Mouse (Mus musculus): ENCODE data around the gene Saxo1. TPM values are rescaled to one million over a fixed set of nuclear protein-coding genes. Genes with fewer than 3 reads are reported as not detected.

Gene Saxo1
- polyA plus RNA-seq, 1 experiment from 2014 or later, result not detected

DNA sequence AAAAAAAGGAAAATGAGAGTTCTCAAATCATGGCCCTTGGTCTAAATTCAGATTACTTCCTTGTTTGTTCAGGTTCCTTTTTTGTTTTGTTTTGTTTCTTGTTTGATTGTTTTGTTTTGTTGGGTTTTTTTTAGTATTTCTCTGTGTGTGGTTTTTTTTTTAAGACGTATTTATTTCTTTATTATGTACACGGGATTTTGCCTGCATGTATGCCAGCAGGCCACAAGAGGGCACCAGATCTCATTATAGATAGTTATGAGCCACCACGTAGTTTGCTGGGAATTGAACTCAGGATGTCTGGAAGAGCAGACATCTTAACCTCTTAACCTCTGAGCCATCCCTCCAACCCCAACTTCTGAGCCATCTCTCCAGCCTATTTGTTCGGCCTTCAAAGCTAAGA, 20.2 kb downstream of the Saxo1 start:
- H3K36me3 ChIP-seq (ENCODE audit: control insufficient read depth, insufficient read depth), result no peaks in the 10 kb centered on the region
- no peak overlapping the region for H3K4me3 ChIP-seq (ENCODE audit: low read depth, low read length)
- H3K4me1 ChIP-seq (ENCODE audit: control insufficient read depth, low read depth, low read length), result no peaks in the 10 kb centered on the region
- no peak overlapping the region for H3K27ac ChIP-seq (ENCODE audit: low read length)
- H3K27me3 ChIP-seq (ENCODE audit: control insufficient read depth, insufficient read depth, low read depth, low read length), result no peaks in the 10 kb centered on the region
- no peak overlapping the region for H3K4me2 ChIP-seq (ENCODE audit: low read depth, low read length)
- 24% methylated on average over 4 of the region's 4 CpGs for WGBS (ENCODE audit: insufficient replicate concordance)
- no peak overlapping the region for H3K9ac ChIP-seq (ENCODE audit: low read depth, low read length)
- H3K9me3 ChIP-seq (replicated peaks; ENCODE audit: control insufficient read depth, low read length), result no peaks in the 10 kb centered on the region
- no peak for ATAC-seq (ENCODE audit: low read depth)

DNA sequence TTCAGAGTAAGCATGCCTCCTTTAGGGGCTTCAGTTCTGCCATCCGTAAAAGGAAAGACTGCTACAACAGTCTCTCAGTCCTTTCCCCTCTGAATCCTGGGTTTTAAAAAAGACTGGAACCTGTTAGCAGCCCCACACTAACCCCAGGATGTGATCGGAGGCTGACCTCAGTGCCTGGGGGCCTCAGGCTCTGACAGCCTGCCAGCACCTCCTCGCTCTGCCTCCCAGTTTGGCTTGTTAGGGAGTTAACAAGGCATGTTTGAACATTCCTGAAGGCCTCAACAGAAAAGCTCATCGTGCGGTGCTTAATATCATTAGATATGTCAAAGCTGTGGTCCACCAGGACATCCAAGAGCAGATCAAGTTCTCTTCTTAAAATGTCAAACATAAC, 24.0 kb downstream of the Saxo1 start:
- no peak overlapping the region for H3K9ac ChIP-seq (ENCODE audit: low read depth, low read length)
- ATAC-seq (ENCODE audit: low read depth), result no peak
- 66% methylated on average over 5 of the region's 5 CpGs for WGBS (ENCODE audit: insufficient replicate concordance)
- no peaks in the 10 kb centered on the region for H3K4me1 ChIP-seq (ENCODE audit: control insufficient read depth, low read depth, low read length)
- no peaks in the 10 kb centered on the region for H3K9me3 ChIP-seq (replicated peaks; ENCODE audit: control insufficient read depth, low read length)
- H3K4me2 ChIP-seq (ENCODE audit: low read depth, low read length), result no peak overlapping the region
- no peak overlapping the region for H3K27ac ChIP-seq (ENCODE audit: low read length)
- no peak overlapping the region for H3K4me3 ChIP-seq (ENCODE audit: low read depth, low read length)
- no peaks in the 10 kb centered on the region for H3K36me3 ChIP-seq (ENCODE audit: control insufficient read depth, insufficient read depth)
- H3K27me3 ChIP-seq (ENCODE audit: control insufficient read depth, insufficient read depth, low read depth, low read length), result no peaks in the 10 kb centered on the region

DNA sequence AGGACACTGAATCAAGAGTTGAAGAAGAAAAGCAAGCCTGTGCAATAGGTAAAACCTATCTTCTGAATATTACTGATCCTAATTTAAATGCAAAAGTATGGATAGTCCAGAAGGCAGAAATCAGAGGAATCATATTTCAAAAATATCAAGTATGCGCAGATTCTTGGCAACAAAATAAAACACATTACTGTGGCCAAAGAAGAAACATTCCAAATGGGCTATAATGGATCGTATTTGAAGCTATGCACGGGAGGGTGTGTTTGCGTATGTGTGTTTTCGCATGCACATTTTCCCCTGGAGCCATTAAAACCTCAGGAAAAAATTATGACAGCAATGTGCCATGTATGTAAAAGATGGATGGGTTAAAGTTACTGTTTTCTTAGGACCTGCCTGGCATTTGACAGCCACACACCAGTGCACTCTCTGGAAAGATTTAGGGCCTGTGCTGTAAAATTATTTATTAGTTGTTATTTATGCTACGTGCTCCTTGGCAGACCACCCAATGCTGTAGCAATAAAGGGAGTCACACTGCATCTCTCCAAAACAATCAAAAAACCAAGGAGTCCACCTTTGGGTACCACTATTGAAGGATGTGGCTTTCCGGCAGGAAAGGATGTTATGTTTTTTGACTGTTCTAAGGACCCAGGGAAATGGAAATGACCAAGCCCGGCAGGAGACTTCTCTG, 24.6 kb downstream of the Saxo1 start:
- no peaks in the 10 kb centered on the region for H3K27me3 ChIP-seq (ENCODE audit: control insufficient read depth, insufficient read depth, low read depth, low read length)
- ATAC-seq (ENCODE audit: low read depth), result no peak
- no peaks in the 10 kb centered on the region for H3K9me3 ChIP-seq (replicated peaks; ENCODE audit: control insufficient read depth, low read length)
- H3K4me3 ChIP-seq (ENCODE audit: low read depth, low read length), result no peak overlapping the region
- no peak overlapping the region for H3K4me2 ChIP-seq (ENCODE audit: low read depth, low read length)
- H3K27ac ChIP-seq (ENCODE audit: low read length), result no peak overlapping the region
- 70% methylated on average over 8 of the region's 8 CpGs for WGBS (ENCODE audit: insufficient replicate concordance)
- no peaks in the 10 kb centered on the region for H3K36me3 ChIP-seq (ENCODE audit: control insufficient read depth, insufficient read depth)
- H3K4me1 ChIP-seq (ENCODE audit: control insufficient read depth, low read depth, low read length), result no peaks in the 10 kb centered on the region
- no peak overlapping the region for H3K9ac ChIP-seq (ENCODE audit: low read depth, low read length)

DNA sequence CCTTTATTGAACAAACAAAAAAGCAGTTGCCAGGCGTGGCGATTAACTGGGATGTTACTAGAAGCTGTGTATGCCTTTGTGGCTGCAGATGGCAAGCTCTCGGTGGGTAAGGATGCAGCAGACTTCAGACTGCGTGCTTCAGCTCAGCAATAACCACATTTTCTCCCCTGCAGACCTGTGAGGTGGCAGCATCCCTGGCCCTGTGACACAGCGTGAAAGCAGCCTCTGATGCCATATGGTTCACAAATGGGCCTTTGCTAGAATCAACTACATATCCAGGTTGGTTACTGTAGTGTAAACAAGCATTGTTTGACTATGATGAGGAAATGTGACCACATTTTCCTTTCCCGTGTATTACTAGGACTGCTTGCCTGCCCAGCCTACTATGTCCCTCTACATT, 29.0 kb downstream of the Saxo1 start:
- Histone ChIP-seq H3K9me3 (replicated peaks; ENCODE audit: control insufficient read depth, low read length) (no peaks in the 10 kb centered on the region), H3K4me2 (ENCODE audit: low read depth, low read length) (no peak overlapping the region), H3K4me1 (ENCODE audit: control insufficient read depth, low read depth, low read length) (no peaks in the 10 kb centered on the region), H3K27me3 (ENCODE audit: control insufficient read depth, insufficient read depth, low read depth, low read length) (no peaks in the 10 kb centered on the region), H3K9ac (ENCODE audit: low read depth, low read length) (no peak overlapping the region), H3K4me3 (ENCODE audit: low read depth, low read length) (no peak overlapping the region), H3K27ac (ENCODE audit: low read length) (no peak overlapping the region), H3K36me3 (ENCODE audit: control insufficient read depth, insufficient read depth) (no peaks in the 10 kb centered on the region)
- WGBS (ENCODE audit: insufficient replicate concordance), result 55% methylated on average over 6 of the region's 6 CpGs
- ATAC-seq (ENCODE audit: low read depth), result no peak

DNA sequence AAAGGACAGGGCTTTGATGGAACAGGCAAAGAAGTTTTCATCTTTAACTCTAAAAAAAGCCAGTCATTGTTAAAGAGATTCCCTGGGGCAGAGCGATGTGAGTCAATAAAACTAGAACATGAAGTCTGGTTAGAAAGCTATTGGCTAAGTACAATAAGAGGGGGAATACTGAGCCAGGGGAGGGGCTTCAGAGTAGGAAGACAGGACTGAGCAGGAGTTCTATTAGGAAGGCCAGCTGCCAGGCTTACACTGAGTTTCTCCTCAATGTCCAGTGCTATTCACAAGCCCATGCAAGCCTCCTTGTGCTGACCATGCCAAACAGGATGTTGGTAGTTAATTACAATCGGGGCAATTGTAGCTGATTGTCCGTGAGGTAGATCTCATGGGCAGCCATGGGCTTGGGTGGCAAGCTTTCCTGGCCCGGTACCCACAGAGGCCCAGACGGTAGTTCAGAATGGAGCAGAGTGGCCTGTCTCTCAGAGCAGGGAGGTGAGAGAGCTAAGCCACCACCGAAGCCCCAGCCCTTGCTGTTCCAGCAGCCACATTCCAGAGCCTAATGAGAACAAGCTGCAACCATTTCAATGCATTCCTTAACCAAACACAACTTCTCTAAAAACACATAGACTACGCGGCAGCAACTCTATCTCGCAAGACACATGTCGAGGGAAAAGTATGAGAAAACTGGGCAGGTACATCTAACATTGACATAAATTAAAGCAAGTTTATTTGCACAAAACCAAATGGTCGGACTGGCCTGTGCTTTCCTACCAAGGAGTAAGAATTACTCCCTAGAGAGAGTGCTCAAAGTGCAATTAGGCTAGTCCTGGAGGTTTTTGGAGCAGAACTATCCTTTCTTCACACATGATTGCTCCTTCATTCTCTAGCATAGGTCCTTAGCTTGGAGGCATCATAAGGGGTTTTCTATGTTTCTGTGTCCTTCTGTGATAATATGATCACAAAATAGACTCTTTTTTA, 30.7 kb downstream of the Saxo1 start:
- Histone ChIP-seq H3K9ac (ENCODE audit: low read depth, low read length) (no peak overlapping the region), H3K27ac (ENCODE audit: low read length) (no peak overlapping the region), H3K9me3 (replicated peaks; ENCODE audit: control insufficient read depth, low read length) (no peaks in the 10 kb centered on the region), H3K4me3 (ENCODE audit: low read depth, low read length) (no peak overlapping the region), H3K36me3 (ENCODE audit: control insufficient read depth, insufficient read depth) (no peaks in the 10 kb centered on the region), H3K27me3 (ENCODE audit: control insufficient read depth, insufficient read depth, low read depth, low read length) (no peaks in the 10 kb centered on the region), H3K4me2 (ENCODE audit: low read depth, low read length) (no peak overlapping the region), H3K4me1 (ENCODE audit: control insufficient read depth, low read depth, low read length) (no peaks in the 10 kb centered on the region)
- 65% methylated on average over 11 of the region's 11 CpGs for WGBS (ENCODE audit: insufficient replicate concordance)
- no peak for ATAC-seq (ENCODE audit: low read depth)

DNA sequence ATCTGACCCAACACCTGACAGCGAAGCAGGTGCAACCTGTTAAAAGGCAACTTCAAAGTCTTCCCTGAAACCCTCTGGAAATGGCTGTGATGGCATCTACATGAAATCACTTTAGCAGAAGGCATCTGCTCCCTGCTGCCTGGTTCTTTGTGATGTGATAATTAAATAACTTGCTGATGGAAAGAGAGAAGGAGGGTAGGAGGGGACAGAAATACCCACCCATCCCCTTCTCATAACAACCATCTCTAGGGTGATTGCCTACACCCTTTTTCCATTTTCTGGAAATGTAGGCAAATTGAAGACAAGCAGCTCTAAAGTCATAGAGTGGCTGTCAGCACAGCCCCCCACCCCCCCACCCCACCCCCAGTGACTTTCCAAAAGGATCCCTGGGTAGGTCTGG, 33.6 kb downstream of the Saxo1 start:
- Histone ChIP-seq H3K27me3 (ENCODE audit: control insufficient read depth, insufficient read depth, low read depth, low read length) (no peaks in the 10 kb centered on the region), H3K4me3 (ENCODE audit: low read depth, low read length) (no peak overlapping the region), H3K4me1 (ENCODE audit: control insufficient read depth, low read depth, low read length) (no peaks in the 10 kb centered on the region), H3K9me3 (replicated peaks; ENCODE audit: control insufficient read depth, low read length) (no peaks in the 10 kb centered on the region), H3K4me2 (ENCODE audit: low read depth, low read length) (no peak overlapping the region), H3K36me3 (ENCODE audit: control insufficient read depth, insufficient read depth) (no peaks in the 10 kb centered on the region), H3K9ac (ENCODE audit: low read depth, low read length) (no peak overlapping the region), H3K27ac (ENCODE audit: low read length) (no peak overlapping the region)
- ATAC-seq (ENCODE audit: low read depth), result no peak
- WGBS (ENCODE audit: insufficient replicate concordance), result 78% methylated on average over 1 of the region's 1 CpGs

DNA sequence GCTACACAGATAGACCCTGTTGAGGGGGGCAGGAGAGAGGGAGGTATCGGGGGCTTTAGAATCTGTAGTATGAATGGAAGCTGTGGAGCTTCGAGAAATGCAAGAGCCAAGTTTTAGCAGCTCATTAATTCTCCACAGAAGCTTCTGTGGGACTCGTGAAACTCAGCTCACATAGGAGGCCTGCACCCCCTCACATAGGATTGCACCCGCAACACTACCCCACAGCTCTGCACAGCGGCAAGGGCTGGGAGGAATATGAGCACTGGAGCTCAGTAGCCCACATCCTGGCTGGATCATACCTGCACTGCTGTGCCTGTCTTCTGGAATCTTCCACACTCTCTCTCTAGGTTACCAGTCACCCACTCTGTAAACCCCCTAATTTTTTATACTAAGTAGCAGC, 34.4 kb downstream of the Saxo1 start:
- H3K36me3 ChIP-seq (ENCODE audit: control insufficient read depth, insufficient read depth), result no peaks in the 10 kb centered on the region
- no peak for ATAC-seq (ENCODE audit: low read depth)
- WGBS (ENCODE audit: insufficient replicate concordance), result 62% methylated on average over 5 of the region's 5 CpGs

DNA sequence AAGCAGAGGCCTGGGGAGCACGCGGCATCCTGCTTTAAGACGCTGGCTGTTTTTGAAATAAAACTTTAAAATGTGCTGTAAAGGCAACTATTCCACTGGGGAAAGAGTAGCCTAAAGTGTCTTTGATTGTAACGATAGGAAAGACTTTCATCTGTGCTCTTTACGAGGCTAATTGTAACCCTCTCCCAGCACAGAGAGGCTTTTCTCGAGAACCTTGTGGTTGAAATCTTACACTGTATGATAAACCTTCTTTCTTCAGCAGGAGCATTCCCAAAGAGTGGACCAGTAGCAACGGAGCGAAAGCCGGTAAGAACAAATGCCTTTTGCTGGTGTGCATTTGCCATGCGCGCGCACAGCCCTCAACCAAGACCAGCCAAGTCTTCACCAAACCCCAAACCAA, 37.4 kb downstream of the Saxo1 start:
- ATAC-seq (ENCODE audit: low read depth), result no peak
- no peak overlapping the region for H3K9ac ChIP-seq (ENCODE audit: low read depth, low read length)
- H3K27ac ChIP-seq (ENCODE audit: low read length), result no peak overlapping the region
- WGBS (ENCODE audit: insufficient replicate concordance), result 71% methylated on average over 12 of the region's 12 CpGs
- no peak overlapping the region for H3K4me2 ChIP-seq (ENCODE audit: low read depth, low read length)
- no peaks in the 10 kb centered on the region for H3K27me3 ChIP-seq (ENCODE audit: control insufficient read depth, insufficient read depth, low read depth, low read length)
- no peaks in the 10 kb centered on the region for H3K36me3 ChIP-seq (ENCODE audit: control insufficient read depth, insufficient read depth)
- no peaks in the 10 kb centered on the region for H3K4me1 ChIP-seq (ENCODE audit: control insufficient read depth, low read depth, low read length)
- no peaks in the 10 kb centered on the region for H3K9me3 ChIP-seq (replicated peaks; ENCODE audit: control insufficient read depth, low read length)
- H3K4me3 ChIP-seq (ENCODE audit: low read depth, low read length), result no peak overlapping the region

More for the DNA sequence above, 34.4 kb downstream of the Saxo1 start:
- Histone ChIP-seq H3K27me3 (ENCODE audit: control insufficient read depth, insufficient read depth, low read depth, low read length) (no peaks in the 10 kb centered on the region), H3K4me2 (ENCODE audit: low read depth, low read length) (no peak overlapping the region), H3K9me3 (replicated peaks; ENCODE audit: control insufficient read depth, low read length) (no peaks in the 10 kb centered on the region), H3K4me3 (ENCODE audit: low read depth, low read length) (no peak overlapping the region), H3K4me1 (ENCODE audit: control insufficient read depth, low read depth, low read length) (no peaks in the 10 kb centered on the region), H3K27ac (ENCODE audit: low read length) (no peak overlapping the region), H3K9ac (ENCODE audit: low read depth, low read length) (no peak overlapping the region)

DNA sequence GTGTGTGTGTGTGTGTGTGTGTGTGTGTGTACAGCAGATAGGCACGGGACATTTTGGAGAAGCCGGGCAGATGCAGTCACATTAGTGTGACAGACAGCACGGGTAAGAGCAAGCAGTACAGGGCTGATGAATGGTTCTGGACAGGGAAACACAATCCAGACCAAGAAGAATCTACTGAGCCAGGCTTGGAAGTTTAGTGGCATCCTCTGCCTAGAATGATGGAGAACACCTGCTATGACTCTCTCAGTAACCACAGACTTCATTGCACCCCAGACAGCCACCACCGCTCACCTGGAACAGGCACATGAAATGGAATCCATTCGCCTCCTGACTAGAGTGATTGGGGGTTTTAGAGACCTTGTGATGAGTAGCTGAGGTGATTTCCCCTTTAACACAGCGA, 38.2 kb downstream of the Saxo1 start:
- Histone ChIP-seq H3K4me2 (ENCODE audit: low read depth, low read length) (no peak overlapping the region), H3K4me3 (ENCODE audit: low read depth, low read length) (no peak overlapping the region), H3K27me3 (ENCODE audit: control insufficient read depth, insufficient read depth, low read depth, low read length) (no peaks in the 10 kb centered on the region), H3K9me3 (replicated peaks; ENCODE audit: control insufficient read depth, low read length) (no peaks in the 10 kb centered on the region), H3K9ac (ENCODE audit: low read depth, low read length) (no peak overlapping the region), H3K36me3 (ENCODE audit: control insufficient read depth, insufficient read depth) (no peaks in the 10 kb centered on the region), H3K4me1 (ENCODE audit: control insufficient read depth, low read depth, low read length) (no peaks in the 10 kb centered on the region), H3K27ac (ENCODE audit: low read length) (no peak overlapping the region)
- ATAC-seq (ENCODE audit: low read depth), result no peak
- 67% methylated on average over 6 of the region's 6 CpGs for WGBS (ENCODE audit: insufficient replicate concordance)
